Mouse (Mus musculus) c-Kit-positive CD71-positive TER-119-positive erythroid progenitor cells, embryonic 14.5 days (primary cell): Measurements from ENCODE around the gene Gm5157.
"Not testable (repeated sequence)": the region's sequence is repeated elsewhere in the genome, so short reads cannot be mapped to it uniquely, and the experiment has no call there.

Experiments
- DNase-seq: peaks from one replicate; pipeline ENCODE4 v3.0.0-alpha.2; 2013; ENCODE audit warnings: low spot score

Gm5157 gene

GRCm38 (mm10) chr7:21190323-21190722 is at the start of gene Gm5157:
Gm5157 (minus strand) TSS chr7:21190423.
- DNase-seq: not testable (repeated sequence)

DNA sequence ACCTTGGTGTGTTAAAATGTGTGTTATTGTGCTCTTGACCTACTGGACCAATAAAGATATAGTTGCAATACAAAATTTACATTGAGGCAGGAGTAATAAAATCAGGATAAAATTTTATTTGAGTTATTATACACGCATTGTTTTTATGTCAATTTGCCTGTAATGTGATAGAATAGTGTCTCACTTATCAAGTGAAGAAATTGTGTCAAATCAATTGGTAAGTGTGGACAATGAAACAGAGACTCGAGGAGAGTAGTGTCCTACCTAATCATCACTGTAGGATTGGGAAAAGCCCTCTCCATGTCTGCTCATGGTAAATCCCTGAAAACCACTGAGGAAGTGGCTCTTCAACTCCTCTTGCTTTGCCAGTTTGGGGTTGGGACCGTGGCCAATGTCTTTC is 28.3 kb downstream of the Gm5157 start, which contains the start of gene Vmn1r123:
Gene Vmn1r123 (plus strand): TSS at position 301 of the 400 bp plus-strand sequence.
- not testable (repeated sequence) for DNase-seq
